26 mouse cellular contexts compared by ENCODE assay signal in the genomic region with DNA sequence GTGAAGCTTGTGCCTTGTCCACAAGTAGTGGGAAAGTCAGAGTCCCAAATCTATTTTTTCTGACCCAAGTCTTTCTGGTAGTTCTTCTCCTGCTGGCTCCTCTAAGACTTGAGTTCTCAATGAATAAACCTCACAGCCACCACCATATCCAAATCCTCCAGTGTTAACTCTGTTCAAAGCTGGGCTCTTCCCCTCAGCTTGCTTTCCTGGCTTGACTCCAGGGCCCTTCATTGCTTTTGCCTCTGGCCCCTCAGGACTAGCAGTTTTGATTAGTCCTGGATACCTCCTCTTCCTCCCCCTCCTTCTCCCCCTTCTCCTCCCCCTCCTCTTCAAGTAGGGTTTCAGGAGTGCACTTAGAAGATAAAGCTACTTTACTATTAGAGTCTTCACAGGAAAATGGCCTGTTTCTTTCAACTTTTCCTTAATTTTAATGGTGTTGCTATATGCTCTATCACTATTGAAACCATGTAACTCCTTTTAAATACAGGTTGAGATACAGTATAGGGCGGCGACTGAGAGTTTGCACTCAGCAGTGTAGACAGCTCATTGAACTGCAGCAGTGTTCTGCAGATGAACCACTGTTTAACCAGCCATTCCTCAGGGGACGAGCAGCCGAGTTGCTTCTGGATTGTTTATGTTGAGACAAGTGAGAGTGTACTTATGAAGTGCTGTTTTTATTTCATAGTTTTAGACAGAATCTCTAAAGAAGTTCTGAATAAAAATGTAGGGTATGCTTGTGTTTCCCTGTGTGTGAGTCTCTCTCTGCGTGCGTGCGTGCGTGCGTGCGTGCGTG. TPM values are rescaled to one million over a fixed set of nuclear protein-coding genes. Genes with fewer than 3 reads are reported as not detected.
DNase-seq lines count a peak whose midpoint lies in the region; ATAC-seq and TF ChIP-seq lines count a peak whose summit lies in the region.
"Had no signal": no experiment of that assay in that cellular context is flagged by ENCODE, and none has a peak within 500 bp of the region (broad histone marks: within the 10 kb centered on the region; RNA-seq: fewer than 3 reads in every experiment).

No protein-coding gene starts in this region.

- intact Hi-C loops in left cerebral cortex, postnatal 4 days (cut with DNase I): no loop called here

- 86% methylated on average over 11 of the region's 11 CpGs for WGBS in cerebellum, adult 2 months
- 40% methylated on average over 11 of the region's 11 CpGs for WGBS in lung, embryonic 16.5 days

- H3K4me3 ChIP-seq in cerebellum, adult 2 months (replicated peaks; ENCODE audit: insufficient read depth, low read depth, low read length): no peak overlapping the region
- no peak overlapping the region for H3K4me3 ChIP-seq in lung, embryonic 16.5 days (ENCODE audit: low read length)
- H3K4me3 ChIP-seq: embryonic facial prominence, embryonic 15.5 days; erythroblast, embryonic 14.5 days; forebrain, embryonic 10.5 days; heart, embryonic 15.5 days; hindbrain, embryonic 15.5 days had no signal

- DNase-seq in cerebellum, postnatal 10 days: peak; percentile 21 to 34
- no peak for DNase-seq in cerebellum, adult 2 months
- DNase-seq in left cerebral cortex, postnatal 4 days: peak; percentile 8
- no peak for DNase-seq in left cerebral cortex, adult 18-20 months (ENCODE audit: low spot score in 2 of 2)
- no peak for DNase-seq in lung, postnatal 25 days (ENCODE audit: low spot score)
- DNase-seq in brain, embryonic 14.5 days (ENCODE audit: low read depth): peak; percentile 43
- DNase-seq: adrenal gland, adult 8-10 months; B cell, adult 2 months; cerebellum, adult 11 months; cerebellum, postnatal 36 days; gastrocnemius, postnatal 36 days; heart, postnatal 14 days had no signal

- H3K27me3 ChIP-seq in cerebellum, adult 2 months (ENCODE audit: control insufficient read depth, insufficient read depth, low read length): no peaks in the 10 kb centered on the region
- H3K27me3 ChIP-seq in lung, embryonic 16.5 days (ENCODE audit: control insufficient read depth, insufficient read depth, low read depth, low read length): no peaks in the 10 kb centered on the region
- H3K27me3 ChIP-seq: embryonic facial prominence, embryonic 15.5 days; heart, embryonic 15.5 days; hindbrain, embryonic 15.5 days had no signal

- 0 out of 2 replicates have a peak overlapping the region, but pooled peaks have one; percentile 5 for H3K4me2 ChIP-seq in lung, embryonic 16.5 days (ENCODE audit: low read depth, low read length)
- H3K4me2 ChIP-seq: embryonic facial prominence, embryonic 15.5 days; heart, embryonic 11.5 days; heart, embryonic 15.5 days; hindbrain, embryonic 15.5 days had no signal

- H3K9me3 ChIP-seq in lung, embryonic 16.5 days (ENCODE audit: control insufficient read depth, low read length): no peaks in the 10 kb centered on the region
- H3K9me3 ChIP-seq: embryonic facial prominence, embryonic 15.5 days; forebrain, embryonic 10.5 days; G1E; heart, embryonic 15.5 days; hindbrain, embryonic 15.5 days had no signal

- peak; percentile 73; the same call in 1 of the 2 replicates for ATAC-seq in lung, embryonic 16.5 days (ENCODE audit: low read depth)
- ATAC-seq: CD4-positive, CD25-positive, alpha-beta regulatory T cell, adult 4 months had no signal

- no peak for TF ChIP-seq POLR2A in cerebellum, adult 2 months (IDR thresholded peaks at IDR 0.05; ENCODE audit: borderline replicate concordance, insufficient read depth, low read length)
- TF ChIP-seq POLR2A in brain, embryonic 14.5 days (IDR thresholded peaks at IDR 0.05; ENCODE audit: borderline replicate concordance, extremely low read depth, insufficient read depth, insufficient read length, poor library complexity, severe bottlenecking): no peak

- no peaks in the 10 kb centered on the region for H3K4me1 ChIP-seq in cerebellum, adult 2 months (ENCODE audit: control insufficient read depth, insufficient read depth, low read length)
- 0 out of 2 replicates have a peak, but pooled peaks cover 4% of the 10 kb centered on the region for H3K4me1 ChIP-seq in lung, embryonic 16.5 days (replicated peaks; ENCODE audit: control insufficient read depth, insufficient read depth, low read length)
- H3K4me1 ChIP-seq: embryonic facial prominence, embryonic 15.5 days; heart, embryonic 15.5 days had no signal

- H3K36me3 ChIP-seq in lung, embryonic 16.5 days (ENCODE audit: control insufficient read depth, insufficient read depth, low read length): no peaks in the 10 kb centered on the region
- H3K36me3 ChIP-seq: embryonic facial prominence, embryonic 15.5 days; forebrain, embryonic 10.5 days; G1E; heart, embryonic 15.5 days; hindbrain, embryonic 15.5 days had no signal

- H3K27ac ChIP-seq in cerebellum, adult 2 months (ENCODE audit: insufficient read depth, low read length): no peak overlapping the region
- H3K27ac ChIP-seq in lung, embryonic 16.5 days (ENCODE audit: low read length): peak overlapping the region; percentile 10; the same call in 1 of the 2 replicates
- H3K27ac ChIP-seq: embryonic facial prominence, embryonic 15.5 days; forebrain, embryonic 10.5 days; heart, embryonic 15.5 days; hindbrain, embryonic 15.5 days had no signal

- no peak overlapping the region for H3K9ac ChIP-seq in lung, embryonic 16.5 days (ENCODE audit: low read length)
- H3K9ac ChIP-seq: embryonic facial prominence, embryonic 15.5 days; heart, embryonic 15.5 days; hindbrain, embryonic 15.5 days had no signal

- no peak for TF ChIP-seq CTCF in cerebellum, adult 2 months (IDR thresholded peaks at IDR 0.05; ENCODE audit: borderline replicate concordance, insufficient read depth, low read depth, low read length)
- no peak for TF ChIP-seq CTCF in brain, embryonic 14.5 days (IDR thresholded peaks at IDR 0.05; ENCODE audit: borderline replicate concordance, extremely low read depth, insufficient read depth, insufficient read length)

RNA-seq across cellular contexts. Expression of a gene that starts 26.4 kb away (rescaled TPM):
- polyA plus RNA-seq in cerebellum, adult 2 months (2012; rRNA removed): not detected in 2 replicates
- not detected for total RNA-seq in left cerebral cortex, postnatal 4 days (2021)
- total RNA-seq in left cerebral cortex, adult 18-20 months (2021): not detected
- not detected in 2 replicates for polyA plus RNA-seq in lung, embryonic 16.5 days (2015; fragmentation: Nextera tagmentation; extraction: Ambion mirVana)
- polyA plus RNA-seq in brain, embryonic 14.5 days (2012; rRNA removed): not detected in 2 replicates
- total RNA-seq: adrenal gland, adult 8-10 months; adrenal gland, postnatal 36 days; gastrocnemius, adult 8-10 months; gastrocnemius, postnatal 36 days; heart, adult 18-20 months; heart, postnatal 14 days had no signal
- polyA plus RNA-seq: CD4-positive, CD25-positive, alpha-beta regulatory T cell, adult 4 months; embryonic facial prominence, embryonic 15.5 days; erythroblast, embryonic 14.5 days; forebrain, embryonic 10.5 days; forebrain, embryonic 14.5 days; G1E; heart, embryonic 11.5 days; heart, embryonic 15.5 days; hindbrain, embryonic 11.5 days; hindbrain, embryonic 15.5 days had no signal

Comparison
In these comparisons a context has a peak if more than half of its experiments do, and no peak if none do; other contexts are left out.
1. DNase-seq: peak in cerebellum, postnatal 10 days (2 of 2), left cerebral cortex, postnatal 4 days (single experiment) and brain, embryonic 14.5 days (single experiment); none in cerebellum, adult 2 months (0 of 2), left cerebral cortex, adult 18-20 months (0 of 2) and lung, postnatal 25 days (single experiment).